Mouse (Mus musculus) megakaryocyte progenitor cell, adult 5-6 weeks (primary cell): ENCODE data around the gene Zbtb40. TPM values are rescaled to one million over a fixed set of nuclear protein-coding genes. Genes with fewer than 3 reads are reported as not detected.

Source experiments
- ATAC-seq: replicated peaks from 2 replicates; pipeline ENCODE4 v1.8.0; 2016; ENCODE audit warnings: mild to moderate bottlenecking, moderate TSS enrichment, inconsistent platforms; ENCODE audit not compliant: poor library complexity
- total RNA-seq, 2 experiments: library from RNA; stranded (forward) in 1 of 2; stranded (reverse) in 1 of 2; fragments of 157-497, 149-512 nt in 1 of 2; fragments of 200-1000 nt in 1 of 2; gene quantifications; 2 replicates each; pipeline versions ENCODE4 v1.2.3 to v1.2.4; 2015 to 2017

Gene Zbtb40
- total RNA-seq, 2 experiments from 2014 or later = 4.8 to 5.0 TPM

- ATAC-seq = no peak
Measured at GRCm38 (mm10) chr4:137033115-137033887, 15.3 kb downstream of the Zbtb40 start.

- ATAC-seq = no peak
Measured at GRCm38 (mm10) chr4:137032456-137032855, 16.1 kb downstream of the Zbtb40 start.

GRCm38 (mm10) chr4:137031319-137031718 is 17.3 kb downstream of the Zbtb40 start:
- ATAC-seq = no peak

- no peak for ATAC-seq
Measured at GRCm38 (mm10) chr4:137029348-137029747, 19.3 kb downstream of the Zbtb40 start.

GRCm38 (mm10) chr4:137027051-137027450 is 21.6 kb downstream of the Zbtb40 start:
- peak; percentile 17 for ATAC-seq

GRCm38 (mm10) chr4:137025570-137025969 is 23.0 kb downstream of the Zbtb40 start:
- peak; percentile 42 for ATAC-seq

GRCm38 (mm10) chr4:137025133-137025532 is 23.5 kb downstream of the Zbtb40 start:
- peak; percentile 61 for ATAC-seq

GRCm38 (mm10) chr4:137020065-137020464 is 28.5 kb downstream of the Zbtb40 start:
- ATAC-seq = no peak

GRCm38 (mm10) chr4:137015934-137016333 is 32.7 kb downstream of the Zbtb40 start:
- no peak for ATAC-seq

GRCm38 (mm10) chr4:137015476-137015856 is 33.1 kb downstream of the Zbtb40 start:
- ATAC-seq = no peak; the same call in 1 of the 2 replicates

- ATAC-seq = no peak
Measured at GRCm38 (mm10) chr4:137014654-137015475, 33.7 kb downstream of the Zbtb40 start.

- ATAC-seq = no peak
Measured at GRCm38 (mm10) chr4:137014124-137014523, 34.5 kb downstream of the Zbtb40 start.

GRCm38 (mm10) chr4:137006966-137007365 is 41.6 kb downstream of the Zbtb40 start:
- no peak for ATAC-seq

GRCm38 (mm10) chr4:137001825-137002224 is 46.8 kb downstream of the Zbtb40 start:
- ATAC-seq = no peak

- no peak for ATAC-seq
Measured at GRCm38 (mm10) chr4:137001020-137001419, 47.6 kb downstream of the Zbtb40 start.

GRCm38 (mm10) chr4:136998371-136998770 is 50.2 kb downstream of the Zbtb40 start:
- ATAC-seq = no peak

- no peak for ATAC-seq
Measured at GRCm38 (mm10) chr4:136997723-136998345, 50.8 kb downstream of the Zbtb40 start.

GRCm38 (mm10) chr4:136996933-136997332 is 51.7 kb downstream of the Zbtb40 start:
- ATAC-seq = no peak

- ATAC-seq = no peak
Measured at GRCm38 (mm10) chr4:136995361-136995760, 53.2 kb downstream of the Zbtb40 start.

- ATAC-seq = no peak
Measured at GRCm38 (mm10) chr4:136981993-136982695, 66.5 kb downstream of the Zbtb40 start.

GRCm38 (mm10) chr4:136981347-136981746 is 67.3 kb downstream of the Zbtb40 start:
- peak; percentile 53 for ATAC-seq
